Mouse (Mus musculus): ENCODE data around the gene Ptcra.

Gene Ptcra

DNA sequence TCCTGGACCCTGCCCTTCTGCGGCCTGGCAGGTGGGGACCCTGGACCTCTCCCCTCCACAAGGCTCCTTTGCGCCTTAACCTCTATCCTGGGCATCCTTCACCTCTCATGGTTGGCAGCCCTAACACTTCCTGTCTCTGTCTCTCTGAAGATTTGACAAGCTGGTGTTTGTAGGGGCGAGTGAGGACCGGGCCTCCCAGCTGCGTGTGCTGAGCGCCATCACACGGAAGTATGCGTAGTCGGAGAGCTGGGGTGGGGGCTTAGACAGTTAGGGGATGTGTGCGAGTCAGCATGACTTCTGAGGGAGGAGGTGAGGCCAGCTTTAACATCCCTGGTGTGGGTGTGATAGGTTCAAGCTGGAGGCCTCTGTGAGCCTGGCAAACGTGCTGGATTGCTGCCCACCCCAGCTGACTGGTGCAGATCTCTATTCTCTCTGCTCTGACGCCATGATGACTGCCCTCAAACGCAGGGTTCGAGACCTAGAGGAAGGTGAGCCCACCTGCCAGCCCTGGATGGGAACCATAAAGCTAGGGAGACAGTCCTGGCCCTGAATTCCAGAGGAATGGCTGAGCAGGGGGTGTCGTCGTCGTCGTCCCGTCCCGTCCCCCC is 38.9 kb downstream of the Ptcra start:
- no peak for DNase-seq

DNA sequence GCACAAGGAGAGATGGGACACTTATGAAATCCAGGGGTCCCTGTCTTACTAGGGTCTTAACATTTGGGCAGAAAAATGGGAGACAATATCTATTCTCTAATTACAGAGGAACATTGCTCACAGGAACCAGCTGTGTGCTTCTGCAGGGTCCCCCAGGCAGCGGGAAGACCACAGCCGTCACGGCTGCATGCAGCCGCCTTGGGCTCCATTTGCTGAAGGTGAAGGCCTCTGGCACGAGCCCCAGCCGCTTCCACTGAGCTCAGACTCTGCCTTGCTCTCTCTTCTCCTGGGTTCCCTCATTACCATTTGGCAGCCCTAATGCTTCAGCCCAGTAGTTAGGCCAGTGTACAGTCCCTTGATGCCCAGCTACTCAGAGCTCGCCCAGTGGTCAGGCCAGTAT is 42.4 kb downstream of the Ptcra start:
- DNase-seq, result no peak

DNA sequence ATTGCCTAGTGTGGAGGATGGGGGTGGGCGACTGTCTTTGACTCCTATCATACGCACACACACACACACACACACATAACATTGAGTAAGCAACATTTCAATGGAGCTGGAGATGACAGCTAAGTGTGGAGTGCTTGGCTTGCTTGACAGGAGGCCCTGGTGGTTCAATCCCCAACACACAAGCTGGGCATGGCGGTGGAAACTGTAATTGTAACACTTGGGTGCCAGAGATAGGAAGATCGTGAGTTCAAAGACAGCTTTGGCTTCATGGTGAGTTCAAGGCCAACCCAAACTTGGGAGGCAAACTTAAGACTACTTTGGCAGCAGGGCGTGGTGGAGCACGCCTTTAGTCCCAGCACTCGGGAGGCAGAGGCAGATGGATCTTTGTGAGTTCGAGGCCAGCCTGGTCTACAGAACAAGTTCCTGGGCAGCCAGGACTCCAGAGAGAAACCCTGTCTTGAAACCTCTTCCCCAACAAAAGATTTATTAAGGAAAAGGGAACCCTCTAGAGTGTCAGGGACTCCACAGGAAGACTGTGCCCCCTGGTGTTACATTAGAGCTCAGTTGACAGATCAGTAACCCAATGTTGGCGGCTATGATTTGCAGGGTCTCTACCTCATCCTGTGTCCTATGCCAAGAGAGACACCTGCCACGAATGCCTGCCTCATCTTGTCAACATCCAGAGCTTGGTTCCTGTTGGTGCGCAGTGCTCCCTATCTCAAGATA is 48.6 kb downstream of the Ptcra start:
- peak; percentile 61 for DNase-seq

DNA sequence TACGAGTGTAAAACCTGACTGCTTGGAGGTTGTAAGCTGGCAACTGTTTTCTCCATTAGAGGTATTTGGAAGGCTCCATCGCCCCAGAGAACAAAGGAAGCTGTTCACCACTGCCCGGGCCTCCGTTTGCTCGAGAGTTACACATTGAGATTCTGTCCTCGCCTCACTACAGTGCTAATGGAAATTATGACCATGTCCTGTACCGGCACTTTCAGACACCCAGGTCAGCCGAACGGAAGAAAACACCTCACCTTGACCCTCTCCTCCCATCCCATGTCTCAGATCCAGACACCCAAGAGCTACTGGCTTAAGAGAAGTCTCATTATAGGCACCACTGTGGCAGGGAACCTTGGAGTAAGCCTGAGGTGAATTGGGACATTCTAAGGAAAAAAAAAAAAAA is 49.7 kb downstream of the Ptcra start:
- DNase-seq, result no peak

DNA sequence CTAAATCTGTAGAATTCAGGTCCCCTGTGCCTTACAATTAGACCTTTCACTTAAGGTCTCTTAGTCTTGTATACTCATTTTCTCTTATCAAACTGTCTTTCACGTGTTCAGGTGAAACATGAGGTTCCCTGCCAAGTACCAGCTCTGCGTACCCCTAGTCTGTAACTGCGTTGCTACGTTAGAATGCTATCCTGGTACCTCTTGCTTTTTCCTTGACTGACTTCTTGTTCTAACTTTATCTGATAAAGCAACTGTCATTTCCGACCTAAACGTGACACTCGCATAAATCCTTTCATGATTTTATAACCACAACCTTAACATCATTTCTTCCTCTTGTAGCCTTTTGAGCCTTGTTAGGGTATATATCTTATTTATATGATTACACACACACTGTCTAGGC is 51.1 kb downstream of the Ptcra start:
- no peak for DNase-seq

DNA sequence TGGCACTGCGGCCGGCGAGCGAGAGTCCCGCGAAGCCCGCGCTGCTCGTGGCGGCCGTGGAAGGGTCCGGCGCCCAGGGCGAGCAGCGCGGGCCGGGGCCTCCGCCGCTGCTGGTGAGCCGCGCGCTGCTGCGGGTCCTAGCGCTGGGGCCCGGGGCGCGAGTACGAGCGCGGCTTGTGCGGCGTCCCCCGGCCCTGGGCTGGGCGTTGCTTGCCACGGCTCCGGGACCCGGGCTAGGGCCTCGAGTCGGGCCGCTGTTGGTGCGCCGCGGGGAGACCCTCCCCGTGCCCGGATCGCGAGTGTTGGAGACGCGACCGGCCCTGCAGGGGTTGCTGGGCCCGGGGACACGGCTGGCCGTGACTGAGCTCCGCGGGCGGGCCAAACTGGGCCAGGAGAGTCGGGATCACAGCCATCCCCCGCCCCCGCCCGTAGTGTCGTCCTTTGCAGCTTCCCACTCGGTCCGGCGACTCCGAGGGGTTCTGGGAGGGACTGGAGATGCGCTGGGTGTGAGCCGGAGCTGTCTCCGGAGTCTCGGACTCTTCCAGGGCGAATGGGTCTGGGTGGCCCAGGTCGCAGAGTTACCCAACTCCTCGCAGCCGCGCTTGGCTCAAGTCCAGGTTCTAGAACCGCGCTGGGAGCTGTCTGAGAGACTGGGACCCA is 51.8 kb downstream of the Ptcra start:
- DNase-seq, result peak; percentile 43

DNA sequence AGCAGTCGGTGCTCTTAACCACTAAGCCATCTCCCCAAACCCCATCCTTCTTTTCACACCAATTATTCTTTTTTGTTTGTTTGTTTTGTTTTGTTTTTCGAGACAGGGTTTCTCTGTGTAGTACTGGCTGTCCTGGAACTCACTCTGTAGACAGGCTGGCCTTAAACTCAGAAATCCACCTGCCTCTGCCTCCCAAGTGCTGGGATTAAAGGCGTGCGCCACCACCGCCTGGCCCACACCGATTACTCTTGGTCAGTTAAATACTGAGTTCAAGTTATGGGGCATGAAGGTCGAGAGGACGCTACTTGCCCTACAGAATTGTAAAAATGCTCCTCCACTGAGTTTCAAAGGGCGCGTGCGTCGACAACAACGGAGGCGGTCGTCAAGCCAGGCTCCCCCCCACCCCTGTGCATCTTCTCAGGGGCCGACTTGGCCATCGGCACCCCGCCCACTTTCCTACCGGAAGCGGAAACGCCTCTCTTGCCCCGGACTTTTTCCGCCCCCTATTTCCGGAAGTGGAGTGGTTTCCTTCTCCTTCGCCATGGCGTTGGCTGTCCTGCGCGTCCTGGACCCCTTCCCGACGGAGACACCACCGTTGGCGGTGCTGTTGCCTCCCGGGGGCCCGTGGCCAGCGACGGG is 52.4 kb downstream of the Ptcra start, which contains the start of gene Pex6:
Pex6 (plus strand) TSS at position 505 of the 639 bp plus-strand sequence.
- peak; percentile 96 for DNase-seq

DNA sequence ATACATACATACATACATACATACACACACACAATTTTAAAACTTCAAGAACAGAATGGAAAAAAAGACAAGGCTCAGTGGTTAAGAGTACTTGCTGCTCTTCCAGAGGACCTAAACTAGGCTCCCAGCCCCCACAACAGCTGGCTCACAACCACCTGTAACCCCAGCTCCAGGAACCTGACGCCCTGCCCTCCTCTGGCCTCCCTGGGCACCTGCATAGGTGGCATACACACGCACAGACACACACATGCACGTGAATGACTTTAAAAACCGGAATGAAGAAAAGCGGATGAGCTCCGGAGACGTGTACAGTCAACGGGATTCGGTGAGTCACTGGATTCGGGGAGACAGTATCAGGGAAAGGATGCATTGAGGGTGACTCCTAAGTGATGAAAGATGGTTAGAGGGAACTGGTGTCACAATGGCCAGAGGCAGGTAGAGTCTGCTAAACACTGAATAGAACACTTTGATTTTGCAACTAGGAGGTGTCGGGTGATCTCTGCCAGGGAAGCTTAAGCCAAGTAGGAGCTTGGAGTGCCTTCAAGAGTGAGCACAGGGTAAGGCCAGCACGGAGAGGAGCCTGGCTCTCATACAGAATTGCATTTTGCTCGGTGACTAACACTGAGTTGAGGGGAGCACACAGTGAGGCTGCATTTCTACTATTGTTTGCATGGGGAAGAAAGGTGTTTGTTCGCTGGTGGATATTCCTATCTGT is 57.0 kb downstream of the Ptcra start:
- peak; percentile 69 for DNase-seq
